Mouse (Mus musculus) MEL (cell line): ENCODE results near the gene E130114P18Rik. TPM values are rescaled to one million over a fixed set of nuclear protein-coding genes. Genes with fewer than 3 reads are reported as not detected.
A peak's percentile ranks its signal among the peaks of the same experiment; 100 is the strongest.

Experiments used
- DNase-seq: peaks from one replicate; pipeline ENCODE4 v3.0.0; 2011; ENCODE audit warnings: low read depth, low spot score
- H3K27ac ChIP-seq: 2 replicates; pipeline ENCODE4 v1.5.1; 2012; ENCODE audit warnings: low read depth, mild to moderate bottlenecking, control low read depth, low read length, moderate library complexity; ENCODE audit not compliant: control insufficient read depth
- H3K27me3 ChIP-seq, 2 experiments: fragments of 150-350 bp in 1 of 2; sonication (generic) in 1 of 2; 2 replicates each; pipeline ENCODE4 v1.6.1; 2012; ENCODE audit warnings: low read length in 2 of 2, mild to moderate bottlenecking in 2 of 2, improper control_type of control experiment in 1 of 2, moderate library complexity in 1 of 2; ENCODE audit not compliant: insufficient read depth in 2 of 2, control insufficient read depth in 1 of 2
- H3K36me3 ChIP-seq, 2 experiments: 2 replicates each; pipeline ENCODE4 v1.6.1; 2012 to 2014; ENCODE audit warnings: low read length in 2 of 2, improper control_type of control experiment in 1 of 2, inconsistent platforms in 1 of 2, mild to moderate bottlenecking in 1 of 2; ENCODE audit not compliant: insufficient read depth in 2 of 2, control insufficient read depth in 1 of 2
- H3K4me1 ChIP-seq, 2 experiments: fragments of 150-350 bp in 1 of 2; sonication (generic) in 1 of 2; 2 replicates each; pipeline ENCODE4 v1.6.1; 2012; ENCODE audit warnings: low read length in 2 of 2, improper control_type of control experiment in 1 of 2, mild to moderate bottlenecking in 1 of 2; ENCODE audit not compliant: insufficient read depth in 2 of 2, control insufficient read depth in 1 of 2
- H3K4me3 ChIP-seq, 2 experiments: fragments of 150-350 bp in 1 of 2; sonication (generic) in 1 of 2; 2 replicates each; pipeline ENCODE4 v1.5.1; 2012; ENCODE audit warnings: low read depth in 2 of 2, low read length in 2 of 2, mild to moderate bottlenecking in 2 of 2, moderate library complexity in 2 of 2, control low read depth in 1 of 2, improper control_type of control experiment in 1 of 2; ENCODE audit not compliant: control insufficient read depth in 1 of 2, insufficient read depth in 1 of 2
- H3K79me2 ChIP-seq: 2 replicates; pipeline ENCODE4 v1.6.1; 2012; ENCODE audit warnings: mild to moderate bottlenecking, low read length, moderate library complexity; ENCODE audit not compliant: control insufficient read depth, poor library complexity, insufficient read depth
- H3K9ac ChIP-seq: 2 replicates; pipeline ENCODE4 v1.6.1; 2012; ENCODE audit warnings: low read depth, mild to moderate bottlenecking, control low read depth, low read length, moderate library complexity; ENCODE audit not compliant: control insufficient read depth, poor library complexity, severe bottlenecking
- H3K9me3 ChIP-seq: fragments of 150-350 bp; sonication (generic); replicated peaks from 2 replicates; pipeline ENCODE4 v1.6.1; 2012; ENCODE audit warnings: mild to moderate bottlenecking, low read length, improper control_type of control experiment, moderate library complexity; ENCODE audit not compliant: insufficient read depth
- BHLHE40 ChIP-seq: IDR thresholded peaks from 2 replicates; pipeline ENCODE4 v1.6.1; 2012; ENCODE audit warnings: low read depth, mild to moderate bottlenecking, inconsistent platforms, low read length, improper control_type of control experiment, borderline replicate concordance
- CHD1 ChIP-seq: IDR thresholded peaks from 2 replicates; pipeline ENCODE4 v1.6.1; 2012; ENCODE audit warnings: low read depth, mild to moderate bottlenecking, inconsistent platforms, low read length, improper control_type of control experiment
- CHD2 ChIP-seq: IDR thresholded peaks from 2 replicates; pipeline ENCODE4 v1.6.1; 2011; ENCODE audit warnings: low read length, improper control_type of control experiment
- CTCF ChIP-seq, 3 experiments: IDR thresholded peaks in 2 of 3; conservative IDR thresholded peaks in 1 of 3; 2 replicates each; pipeline ENCODE4 v1.5.1; 2011 to 2012; ENCODE audit warnings: low read length in 3 of 3, low read depth in 2 of 3, mild to moderate bottlenecking in 2 of 3, improper control_type of control experiment in 1 of 3, inconsistent platforms in 1 of 3, mixed read lengths in 1 of 3, moderate library complexity in 1 of 3; ENCODE audit not compliant: control insufficient read depth in 1 of 3, insufficient read depth in 1 of 3, poor library complexity in 1 of 3, severe bottlenecking in 1 of 3
- E2F4 ChIP-seq: IDR thresholded peaks from 2 replicates; pipeline ENCODE4 v1.6.1; 2011; ENCODE audit warnings: low read depth, low read length, improper control_type of control experiment, borderline replicate concordance
- ELF1 ChIP-seq: IDR thresholded peaks from 2 replicates; pipeline ENCODE4 v1.6.1; 2014; ENCODE audit warnings: low read depth, mild to moderate bottlenecking, inconsistent platforms, low read length, improper control_type of control experiment, moderate library complexity
- EP300 ChIP-seq, 2 experiments: IDR thresholded peaks; 2 replicates each; pipeline ENCODE4 v1.6.1; 2011; ENCODE audit warnings: improper control_type of control experiment in 2 of 2, low read length in 2 of 2, low read depth in 1 of 2, mild to moderate bottlenecking in 1 of 2
- ETS1 ChIP-seq: IDR thresholded peaks from 2 replicates; pipeline ENCODE4 v1.6.1; 2012; ENCODE audit warnings: low read depth, mild to moderate bottlenecking, inconsistent platforms, low read length, improper control_type of control experiment, moderate library complexity
- GATA1 ChIP-seq: IDR thresholded peaks from 2 replicates; pipeline ENCODE4 v1.6.1; 2011; ENCODE audit warnings: low read depth, low read length, improper control_type of control experiment
- JUND ChIP-seq: IDR thresholded peaks from 2 replicates; pipeline ENCODE4 v1.6.1; 2011; ENCODE audit warnings: low read depth, mild to moderate bottlenecking, improper control_type of control experiment, low read length
- MAFK ChIP-seq: IDR thresholded peaks from 2 replicates; pipeline ENCODE4 v1.6.1; 2011; ENCODE audit warnings: low read depth, mild to moderate bottlenecking, low read length, improper control_type of control experiment, borderline replicate concordance
- MAZ ChIP-seq: IDR thresholded peaks from 2 replicates; pipeline ENCODE4 v1.6.1; 2012; ENCODE audit warnings: low read depth, mild to moderate bottlenecking, inconsistent platforms, low read length, improper control_type of control experiment
- MEF2A ChIP-seq: IDR thresholded peaks from 2 replicates; pipeline ENCODE4 v1.6.1; 2014; ENCODE audit warnings: low read depth, mild to moderate bottlenecking, inconsistent platforms, low read length, improper control_type of control experiment; ENCODE audit not compliant: poor library complexity, insufficient replicate concordance, severe bottlenecking; ENCODE audit errors: extremely low read depth
- MXI1 ChIP-seq: IDR thresholded peaks from 2 replicates; pipeline ENCODE4 v1.6.1; 2011; ENCODE audit warnings: mild to moderate bottlenecking, low read depth, low read length, improper control_type of control experiment
- MYB ChIP-seq: IDR thresholded peaks from 2 replicates; pipeline ENCODE4 v1.6.1; 2011; ENCODE audit warnings: mild to moderate bottlenecking, low read depth, low read length, improper control_type of control experiment
- NELFE ChIP-seq: IDR thresholded peaks from 2 replicates; pipeline ENCODE4 v1.6.1; 2011; ENCODE audit warnings: low read depth, low read length, improper control_type of control experiment
- NRF1 ChIP-seq: IDR thresholded peaks from 2 replicates; pipeline ENCODE4 v1.6.1; 2014; ENCODE audit warnings: low read depth, mild to moderate bottlenecking, inconsistent platforms, low read length, improper control_type of control experiment, moderate library complexity; ENCODE audit not compliant: poor library complexity, insufficient read depth, severe bottlenecking
- TAL1 ChIP-seq: IDR thresholded peaks from 2 replicates; pipeline ENCODE4 v1.6.1; 2012; ENCODE audit warnings: mild to moderate bottlenecking, inconsistent platforms, low read length, moderate library complexity, mixed read lengths
- UBTF ChIP-seq: IDR thresholded peaks from 2 replicates; pipeline ENCODE4 v1.6.1; 2012; ENCODE audit warnings: low read depth, mild to moderate bottlenecking, inconsistent platforms, low read length, improper control_type of control experiment, moderate library complexity, borderline replicate concordance; ENCODE audit not compliant: insufficient read depth
- USF1 ChIP-seq: IDR thresholded peaks from 2 replicates; pipeline ENCODE4 v1.6.1; 2014; ENCODE audit warnings: low read depth, mild to moderate bottlenecking, inconsistent platforms, low read length, improper control_type of control experiment, moderate library complexity
- USF2 ChIP-seq, 2 experiments: IDR thresholded peaks; 2 replicates each; pipeline ENCODE4 v1.6.1; 2011 to 2012; ENCODE audit warnings: improper control_type of control experiment in 2 of 2, low read length in 2 of 2, borderline replicate concordance in 1 of 2, inconsistent platforms in 1 of 2, low read depth in 1 of 2, mild to moderate bottlenecking in 1 of 2; ENCODE audit not compliant: insufficient read depth in 1 of 2
- ZC3H11A ChIP-seq: IDR thresholded peaks from 2 replicates; pipeline ENCODE4 v1.6.1; 2012; ENCODE audit warnings: low read depth, mild to moderate bottlenecking, inconsistent platforms, low read length, improper control_type of control experiment
- ZMIZ1 ChIP-seq: IDR thresholded peaks from 2 replicates; pipeline ENCODE4 v1.6.1; 2012; ENCODE audit warnings: low read depth, mild to moderate bottlenecking, inconsistent platforms, low read length, improper control_type of control experiment, moderate library complexity
- polyA plus RNA-seq, 2 experiments: library from polyadenylated mRNA; stranded (reverse) in 1 of 2; unstranded in 1 of 2; fragments of >175 nt in 1 of 2; fragments of >200 nt in 1 of 2; gene quantifications; 2 replicates each; pipeline versions ENCODE4 v1.2.1 to v1.2.4; 2012; ENCODE audit warnings: low replicate concordance in 2 of 2, low read depth in 1 of 2; ENCODE audit not compliant: insufficient read length in 2 of 2, insufficient read depth in 1 of 2, missing spikeins in 1 of 2
- total RNA-seq: library from RNA; depleted of rRNA; stranded (reverse); fragments of 300-350 nt; gene quantifications from 2 replicates; pipeline ENCODE4 v1.2.3, GENCODE M21; 2012

The E130114P18Rik gene
- total and polyA plus RNA-seq, 3 experiments = not detected

- H3K36me3 ChIP-seq = no peaks in the 10 kb centered on the region
- TF ChIP-seq ETS1 (no peak), NELFE (no peak), USF1 (no peak), E2F4 (no peak), MAZ (no peak), ZMIZ1 (no peak)
- 0 out of 4 replicates have a peak, but pooled peaks cover 0 to 1% of the 10 kb centered on the region in 2 experiments for H3K27me3 ChIP-seq
- H3K4me1 ChIP-seq = peaks cover 0 to 4% of the 10 kb centered on the region in 2 experiments; a peak in 1 of 4 replicates
- H3K9ac ChIP-seq = no peak overlapping the region
- H3K4me3 ChIP-seq = no peak overlapping the region
- H3K9me3 ChIP-seq = no peaks in the 10 kb centered on the region
- no peak overlapping the region for H3K27ac ChIP-seq
- H3K79me2 ChIP-seq = no peaks in the 10 kb centered on the region
- no peak for DNase-seq
These were observed 157.5 kb downstream of the E130114P18Rik start for GRCm38 (mm10) chr4:97620409-97620808.

GRCm38 (mm10) chr4:97618668-97619373, 159.1 kb downstream of the E130114P18Rik start:
- Histone ChIP-seq H3K36me3 (no peaks in the 10 kb centered on the region), H3K27me3 (no peaks in the 10 kb centered on the region), H3K79me2 (no peaks in the 10 kb centered on the region), H3K27ac (no peak overlapping the region), H3K4me1 (peaks cover 0 to 4% of the 10 kb centered on the region in 2 experiments; a peak in 1 of 4 replicates), H3K9me3 (no peaks in the 10 kb centered on the region), H3K9ac (no peak overlapping the region), H3K4me3 (no peak overlapping the region)
- no peak for TF ChIP-seq E2F4
- peak in 1 of 2 experiments; percentile 21; a peak in 1 of 4 replicates for TF ChIP-seq EP300 (IDR thresholded peaks at IDR 0.05; ENCODE audit: low read depth in 1 of 2, low read length in 2 of 2)
- no peak for DNase-seq

- Histone ChIP-seq H3K79me2 (no peaks in the 10 kb centered on the region), H3K4me1 (peaks cover 0 to 3% of the 10 kb centered on the region in 2 experiments; a peak in 1 of 4 replicates), H3K27ac (no peak overlapping the region), H3K4me3 (no peak overlapping the region), H3K36me3 (no peaks in the 10 kb centered on the region), H3K27me3 (no peaks in the 10 kb centered on the region), H3K9ac (no peak overlapping the region), H3K9me3 (no peaks in the 10 kb centered on the region)
- no peak for DNase-seq
- TF ChIP-seq UBTF (no peak), BHLHE40 (no peak), MXI1 (no peak), ZC3H11A (no peak), ETS1 (no peak), NRF1 (no peak), MAFK (no peak), USF2 (IDR thresholded peaks at IDR 0.05; ENCODE audit: borderline replicate concordance in 1 of 2, insufficient read depth in 1 of 2, low read depth in 1 of 2, low read length in 2 of 2) (no peak), TAL1 (no peak), MEF2A (no peak), CHD1 (no peak), GATA1 (no peak), CHD2 (no peak), NELFE (no peak), JUND (no peak), MYB (no peak), ELF1 (no peak), CTCF (IDR thresholded peaks at IDR 0.05 in 2 of 3, conservative IDR thresholded peaks at IDR 0.05 in 1 of 3; ENCODE audit: control insufficient read depth in 1 of 3, insufficient read depth in 1 of 3, low read depth in 2 of 3, low read length in 3 of 3, poor library complexity in 1 of 3, severe bottlenecking in 1 of 3) (no peak)
These were observed 162.8 kb downstream of the E130114P18Rik start for GRCm38 (mm10) chr4:97615031-97615430.
